Mouse (Mus musculus): Measurements from ENCODE around the gene Gprin1. TPM values are rescaled to one million over a fixed set of nuclear protein-coding genes. Genes with fewer than 3 reads are reported as not detected.

Gprin1 gene
- total and polyA plus RNA-seq, 3 experiments = not detected

DNA sequence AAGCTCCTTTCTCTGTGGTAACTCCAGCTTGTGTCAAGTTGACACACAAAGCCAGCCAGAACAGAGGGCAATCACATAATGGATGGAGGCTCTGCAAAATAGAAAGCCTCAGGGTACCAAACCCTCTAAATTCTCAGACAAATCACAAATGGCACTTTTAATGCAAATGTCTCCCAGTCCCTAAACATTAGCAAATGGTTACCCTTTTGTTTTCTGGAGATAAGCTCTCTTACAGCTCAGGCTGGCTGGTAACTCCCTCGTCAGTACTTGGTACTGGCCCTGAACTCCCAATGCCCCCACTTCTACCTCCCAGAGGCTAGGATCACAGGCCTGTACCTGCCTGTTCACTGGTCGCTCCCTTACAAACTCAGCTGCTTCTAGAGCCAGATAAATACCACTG lies 33.6 kb upstream of the Gprin1 start:
- Histone ChIP-seq H3K36me3 (ENCODE audit: control insufficient read depth in 1 of 2, insufficient read depth in 2 of 2, low read length in 2 of 2) (no peaks in the 10 kb centered on the region), H3K4me1 (ENCODE audit: control insufficient read depth in 1 of 2, insufficient read depth in 2 of 2, low read length in 2 of 2) (no peaks in the 10 kb centered on the region), H3K27me3 (ENCODE audit: control insufficient read depth in 1 of 2, insufficient read depth in 2 of 2, low read length in 2 of 2) (peaks cover 3 to 15% of the 10 kb centered on the region in 2 experiments; a peak in 3 of 4 replicates), H3K79me2 (ENCODE audit: control insufficient read depth, insufficient read depth, low read length, poor library complexity) (no peaks in the 10 kb centered on the region), H3K27ac (ENCODE audit: control insufficient read depth, low read depth, low read length) (no peak overlapping the region), H3K9ac (ENCODE audit: control insufficient read depth, low read depth, low read length, poor library complexity, severe bottlenecking) (no peak overlapping the region), H3K4me3 (ENCODE audit: control insufficient read depth in 1 of 2, insufficient read depth in 1 of 2, low read depth in 2 of 2, low read length in 2 of 2) (no peak overlapping the region), H3K9me3 (replicated peaks; ENCODE audit: insufficient read depth, low read length) (no peaks in the 10 kb centered on the region)
- no peak for DNase-seq (ENCODE audit: low read depth, low spot score)
- TF ChIP-seq MAX (IDR thresholded peaks at IDR 0.05; ENCODE audit: low read length) = no peak
- no peak for TF ChIP-seq BHLHE40 (IDR thresholded peaks at IDR 0.05; ENCODE audit: borderline replicate concordance, low read depth, low read length)
- TF ChIP-seq CTCF (IDR thresholded peaks at IDR 0.05 in 2 of 3, conservative IDR thresholded peaks at IDR 0.05 in 1 of 3; ENCODE audit: control insufficient read depth in 1 of 3, insufficient read depth in 1 of 3, low read depth in 2 of 3, low read length in 3 of 3, poor library complexity in 1 of 3, severe bottlenecking in 1 of 3) = no peak
- no peak for TF ChIP-seq JUND (IDR thresholded peaks at IDR 0.05; ENCODE audit: low read depth, low read length)
- TF ChIP-seq MYB (IDR thresholded peaks at IDR 0.05; ENCODE audit: low read depth, low read length) = no peak
- TF ChIP-seq CHD1 (IDR thresholded peaks at IDR 0.05; ENCODE audit: low read depth, low read length) = no peak
- TF ChIP-seq ZMIZ1 (IDR thresholded peaks at IDR 0.05; ENCODE audit: low read depth, low read length) = no peak
- TF ChIP-seq POLR2A (IDR thresholded peaks at IDR 0.05; ENCODE audit: control insufficient read depth in 1 of 2, insufficient read depth in 1 of 2, low read depth in 1 of 2, low read length in 2 of 2, poor library complexity in 1 of 2) = no peak
- TF ChIP-seq E2F4 (IDR thresholded peaks at IDR 0.05; ENCODE audit: borderline replicate concordance, low read depth, low read length) = no peak
- no peak for TF ChIP-seq TCF12 (IDR thresholded peaks at IDR 0.05; ENCODE audit: low read depth, low read length)
- TF ChIP-seq SIN3A (IDR thresholded peaks at IDR 0.05; ENCODE audit: low read length) = no peak
- TF ChIP-seq ELF1 (IDR thresholded peaks at IDR 0.05; ENCODE audit: low read depth, low read length) = no peak

DNA sequence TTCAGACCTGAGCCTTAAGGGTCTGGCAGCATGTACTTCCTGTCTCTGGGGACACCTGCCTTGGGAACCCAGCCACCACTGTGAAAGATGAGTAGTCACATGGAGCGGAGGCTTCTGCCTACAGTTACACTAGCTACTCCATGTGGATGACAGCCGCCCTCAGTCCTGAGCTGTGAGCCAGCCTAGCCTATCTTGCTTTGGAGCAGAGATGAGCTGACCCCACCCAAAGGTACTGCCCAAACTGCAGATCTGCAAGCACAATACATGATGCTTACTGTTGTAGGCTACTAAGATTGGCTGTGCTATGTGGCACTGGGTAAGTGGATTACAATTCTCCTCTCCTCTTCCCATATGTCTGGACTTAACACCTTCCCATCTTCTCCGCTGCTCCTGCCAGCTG lies 31.4 kb upstream of the Gprin1 start:
- Histone ChIP-seq H3K4me3 (ENCODE audit: control insufficient read depth in 1 of 2, insufficient read depth in 1 of 2, low read depth in 2 of 2, low read length in 2 of 2) (no peak overlapping the region), H3K9ac (ENCODE audit: control insufficient read depth, low read depth, low read length, poor library complexity, severe bottlenecking) (no peak overlapping the region), H3K79me2 (ENCODE audit: control insufficient read depth, insufficient read depth, low read length, poor library complexity) (no peaks in the 10 kb centered on the region), H3K4me1 (ENCODE audit: control insufficient read depth in 1 of 2, insufficient read depth in 2 of 2, low read length in 2 of 2) (no peaks in the 10 kb centered on the region), H3K27ac (ENCODE audit: control insufficient read depth, low read depth, low read length) (no peak overlapping the region), H3K9me3 (replicated peaks; ENCODE audit: insufficient read depth, low read length) (no peaks in the 10 kb centered on the region), H3K27me3 (ENCODE audit: control insufficient read depth in 1 of 2, insufficient read depth in 2 of 2, low read length in 2 of 2) (peaks cover 3 to 15% of the 10 kb centered on the region in 2 experiments; a peak in 3 of 4 replicates), H3K36me3 (ENCODE audit: control insufficient read depth in 1 of 2, insufficient read depth in 2 of 2, low read length in 2 of 2) (no peaks in the 10 kb centered on the region)
- no peak for DNase-seq (ENCODE audit: low read depth, low spot score)
- no peak for TF ChIP-seq E2F4 (IDR thresholded peaks at IDR 0.05; ENCODE audit: borderline replicate concordance, low read depth, low read length)
- no peak for TF ChIP-seq TAL1 (IDR thresholded peaks at IDR 0.05; ENCODE audit: low read length)
- no peak for TF ChIP-seq ZNF384 (IDR thresholded peaks at IDR 0.05; ENCODE audit: low read depth, low read length)
- no peak for TF ChIP-seq ZC3H11A (IDR thresholded peaks at IDR 0.05; ENCODE audit: low read depth, low read length)
- TF ChIP-seq NELFE (IDR thresholded peaks at IDR 0.05; ENCODE audit: low read depth, low read length) = no peak
- TF ChIP-seq POLR2AphosphoS5 (IDR thresholded peaks at IDR 0.05; ENCODE audit: borderline replicate concordance, low read depth, low read length) = no peak
- TF ChIP-seq ZMIZ1 (IDR thresholded peaks at IDR 0.05; ENCODE audit: low read depth, low read length) = no peak
- no peak for TF ChIP-seq HCFC1 (IDR thresholded peaks at IDR 0.05; ENCODE audit: low read depth, low read length)
- TF ChIP-seq MAFK (IDR thresholded peaks at IDR 0.05; ENCODE audit: borderline replicate concordance, low read depth, low read length) = no peak
- TF ChIP-seq UBTF (IDR thresholded peaks at IDR 0.05; ENCODE audit: borderline replicate concordance, insufficient read depth, low read depth, low read length) = no peak
- no peak for TF ChIP-seq ZKSCAN1 (IDR thresholded peaks at IDR 0.05; ENCODE audit: low read depth, low read length)
- no peak for TF ChIP-seq BHLHE40 (IDR thresholded peaks at IDR 0.05; ENCODE audit: borderline replicate concordance, low read depth, low read length)
- TF ChIP-seq CHD1 (IDR thresholded peaks at IDR 0.05; ENCODE audit: low read depth, low read length) = no peak
- TF ChIP-seq POLR2A (IDR thresholded peaks at IDR 0.05; ENCODE audit: control insufficient read depth in 1 of 2, insufficient read depth in 1 of 2, low read depth in 1 of 2, low read length in 2 of 2, poor library complexity in 1 of 2) = no peak
